Comparison of ENCODE assay signal across 31 mouse cellular contexts in the genomic region with DNA sequence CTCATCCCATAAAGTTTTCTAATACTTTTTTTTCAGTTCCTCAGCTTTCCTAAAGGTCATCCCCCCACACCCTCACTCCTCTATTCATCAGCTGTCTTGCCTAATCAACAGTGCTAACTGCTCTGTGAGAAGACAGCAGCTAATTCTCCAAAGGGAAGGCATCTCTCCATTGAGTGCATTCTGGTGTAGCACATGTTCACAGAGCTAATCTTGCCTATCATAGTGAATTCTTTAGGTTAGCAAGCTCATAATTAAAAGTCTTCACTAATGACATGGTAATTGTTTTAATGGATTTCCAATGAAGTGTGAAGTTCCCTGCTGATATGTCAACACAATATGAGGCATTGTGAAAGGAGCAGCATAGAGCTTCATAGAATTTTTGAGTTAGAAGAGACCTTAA.
DNase-seq lines count a peak whose midpoint lies in the region; ATAC-seq and TF ChIP-seq lines count a peak whose summit lies in the region.
"Had no signal": no experiment of that assay in that cellular context is flagged by ENCODE, and none has a peak within 500 bp of the region (broad histone marks: within the 10 kb centered on the region; RNA-seq: fewer than 3 reads in every experiment).

No protein-coding gene starts in this region.

- peak; percentile 67; the same call in 1 of the 2 replicates for ATAC-seq in forebrain, embryonic 12.5 days (ENCODE audit: low FRiP score)
- no peak for ATAC-seq in hindbrain, postnatal 0 days
- no peak for ATAC-seq in hindbrain, embryonic 13.5 days (ENCODE audit: low FRiP score)
- peak; percentile 57; the same call in 1 of the 2 replicates for ATAC-seq in embryonic facial prominence, embryonic 14.5 days (ENCODE audit: low read depth)
- ATAC-seq: activated CD4-positive, CD25-positive, alpha-beta regulatory T cell, adult 4 months; lung, postnatal 0 days had no signal

- H3K9me3 ChIP-seq in forebrain, embryonic 12.5 days = no peaks in the 10 kb centered on the region
- no peaks in the 10 kb centered on the region for H3K9me3 ChIP-seq in forebrain, embryonic 10.5 days
- no peaks in the 10 kb centered on the region for H3K9me3 ChIP-seq in hindbrain, postnatal 0 days (ENCODE audit: low read length)
- no peaks in the 10 kb centered on the region for H3K9me3 ChIP-seq in hindbrain, embryonic 13.5 days
- H3K9me3 ChIP-seq in embryonic facial prominence, embryonic 14.5 days (ENCODE audit: control insufficient read depth, low read length) = no peaks in the 10 kb centered on the region
- H3K9me3 ChIP-seq: embryonic facial prominence, embryonic 12.5 days; hindbrain, embryonic 10.5 days; limb, embryonic 10.5 days; limb, embryonic 15.5 days; liver, embryonic 13.5 days; megakaryocyte, embryonic 14.5 days; midbrain, embryonic 12.5 days had no signal

- H3K4me3 ChIP-seq in forebrain, embryonic 12.5 days (replicated peaks) = no peak overlapping the region
- H3K4me3 ChIP-seq in forebrain, embryonic 10.5 days = no peak overlapping the region
- H3K4me3 ChIP-seq in hindbrain, postnatal 0 days (ENCODE audit: low read length) = no peak overlapping the region
- H3K4me3 ChIP-seq in hindbrain, embryonic 13.5 days = no peak overlapping the region
- no peak overlapping the region for H3K4me3 ChIP-seq in embryonic facial prominence, embryonic 14.5 days (ENCODE audit: low read depth, low read length)
- H3K4me3 ChIP-seq: embryonic facial prominence, embryonic 12.5 days; hindbrain, embryonic 10.5 days; layer of hippocampus, adult 2 months; limb, embryonic 10.5 days; limb, embryonic 15.5 days; liver, embryonic 13.5 days; megakaryocyte, embryonic 14.5 days; midbrain, embryonic 12.5 days had no signal

- intact Hi-C loops in left cerebral cortex, postnatal 36 days (cut with DNase I) = no loop called here

- no peaks in the 10 kb centered on the region for H3K27me3 ChIP-seq in forebrain, embryonic 12.5 days
- H3K27me3 ChIP-seq in forebrain, embryonic 10.5 days (ENCODE audit: poor library complexity, severe bottlenecking) = no peaks in the 10 kb centered on the region
- H3K27me3 ChIP-seq in hindbrain, postnatal 0 days (ENCODE audit: insufficient read depth, low read length) = no peaks in the 10 kb centered on the region
- no peaks in the 10 kb centered on the region for H3K27me3 ChIP-seq in hindbrain, embryonic 13.5 days
- H3K27me3 ChIP-seq in embryonic facial prominence, embryonic 14.5 days (replicated peaks; ENCODE audit: control insufficient read depth, insufficient read depth, low read length) = no peaks in the 10 kb centered on the region
- H3K27me3 ChIP-seq: embryonic facial prominence, embryonic 12.5 days; limb, embryonic 15.5 days; liver, embryonic 13.5 days; megakaryocyte, embryonic 14.5 days; midbrain, embryonic 12.5 days had no signal

- no peak overlapping the region for H3K4me2 ChIP-seq in forebrain, embryonic 12.5 days
- no peak overlapping the region for H3K4me2 ChIP-seq in hindbrain, postnatal 0 days (ENCODE audit: low read depth, low read length)
- no peak overlapping the region for H3K4me2 ChIP-seq in hindbrain, embryonic 13.5 days
- H3K4me2 ChIP-seq in embryonic facial prominence, embryonic 14.5 days (ENCODE audit: low read depth, low read length) = no peak overlapping the region
- H3K4me2 ChIP-seq: embryonic facial prominence, embryonic 12.5 days; limb, embryonic 15.5 days; liver, embryonic 13.5 days; midbrain, embryonic 12.5 days had no signal

- H3K4me1 ChIP-seq in forebrain, embryonic 12.5 days = peaks cover 2% of the 10 kb centered on the region; the same call in 1 of the 2 replicates
- peaks cover 11% of the 10 kb centered on the region for H3K4me1 ChIP-seq in forebrain, embryonic 10.5 days
- H3K4me1 ChIP-seq in hindbrain, postnatal 0 days (ENCODE audit: insufficient read depth, low read length) = no peaks in the 10 kb centered on the region
- H3K4me1 ChIP-seq in hindbrain, embryonic 13.5 days (replicated peaks) = no peaks in the 10 kb centered on the region
- H3K4me1 ChIP-seq in embryonic facial prominence, embryonic 14.5 days (ENCODE audit: control insufficient read depth, insufficient read depth, low read length) = no peaks in the 10 kb centered on the region
- H3K4me1 ChIP-seq: embryonic facial prominence, embryonic 12.5 days; hindbrain, embryonic 10.5 days; limb, embryonic 10.5 days; limb, embryonic 15.5 days; liver, embryonic 13.5 days; megakaryocyte, embryonic 14.5 days; midbrain, embryonic 12.5 days had no signal

- no peak for DNase-seq in forebrain, embryonic 10.5 days (ENCODE audit: extremely low spot score, low spot score)
- peak; percentile 7 for DNase-seq in hindbrain, postnatal 0 days (ENCODE audit: low spot score)
- peak; percentile 47 for DNase-seq in embryonic facial prominence, embryonic 14.5 days (ENCODE audit: low spot score)
- no peak for DNase-seq in left cerebral cortex, postnatal 36 days (ENCODE audit: low spot score in 2 of 2)
- no peak for DNase-seq in cerebellum, postnatal 25 days
- DNase-seq: adrenal gland, adult 2 months; adrenal gland, postnatal 36 days; B cell, adult 2 months; cerebellum, adult 8-10 months; cerebellum, postnatal 36 days; gastrocnemius, postnatal 14 days; heart, postnatal 14 days; kidney, adult 2 months; kidney, postnatal 36 days; liver, embryonic 13.5 days; lung, adult 18-20 months; lung, postnatal 4 days; right cerebral cortex, adult 18-20 months; spleen, adult 18-20 months; thymus, postnatal 14 days had no signal

- no peak overlapping the region for H3K27ac ChIP-seq in forebrain, embryonic 12.5 days
- no peak overlapping the region for H3K27ac ChIP-seq in forebrain, embryonic 10.5 days
- H3K27ac ChIP-seq in hindbrain, postnatal 0 days = no peak overlapping the region
- no peak overlapping the region for H3K27ac ChIP-seq in hindbrain, embryonic 13.5 days
- no peak overlapping the region for H3K27ac ChIP-seq in embryonic facial prominence, embryonic 14.5 days (replicated peaks; ENCODE audit: low read depth, low read length)
- H3K27ac ChIP-seq: embryonic facial prominence, embryonic 12.5 days; hindbrain, embryonic 10.5 days; layer of hippocampus, adult 2 months; limb, embryonic 10.5 days; limb, embryonic 15.5 days; liver, embryonic 13.5 days; midbrain, embryonic 12.5 days had no signal

- no peak overlapping the region for H3K9ac ChIP-seq in forebrain, embryonic 12.5 days
- no peak overlapping the region for H3K9ac ChIP-seq in hindbrain, postnatal 0 days (replicated peaks; ENCODE audit: low read length)
- H3K9ac ChIP-seq in hindbrain, embryonic 13.5 days = no peak overlapping the region
- no peak overlapping the region for H3K9ac ChIP-seq in embryonic facial prominence, embryonic 14.5 days (ENCODE audit: low read depth, low read length)
- H3K9ac ChIP-seq: embryonic facial prominence, embryonic 12.5 days; limb, embryonic 15.5 days; liver, embryonic 13.5 days; midbrain, embryonic 12.5 days had no signal

- no peaks in the 10 kb centered on the region for H3K36me3 ChIP-seq in forebrain, embryonic 12.5 days (replicated peaks)
- H3K36me3 ChIP-seq in forebrain, embryonic 10.5 days (replicated peaks) = no peaks in the 10 kb centered on the region
- no peaks in the 10 kb centered on the region for H3K36me3 ChIP-seq in hindbrain, postnatal 0 days (ENCODE audit: insufficient read depth, low read length)
- H3K36me3 ChIP-seq in hindbrain, embryonic 13.5 days = no peaks in the 10 kb centered on the region
- no peaks in the 10 kb centered on the region for H3K36me3 ChIP-seq in embryonic facial prominence, embryonic 14.5 days (ENCODE audit: control insufficient read depth, insufficient read depth, low read length)
- H3K36me3 ChIP-seq: embryonic facial prominence, embryonic 12.5 days; hindbrain, embryonic 10.5 days; limb, embryonic 10.5 days; limb, embryonic 15.5 days; liver, embryonic 13.5 days; midbrain, embryonic 12.5 days had no signal

- TF ChIP-seq CTCF in hindbrain, postnatal 0 days (IDR thresholded peaks at IDR 0.05; ENCODE audit: low read depth) = no peak

Comparison
In these comparisons a context has a peak if more than half of its experiments do, and no peak if none do; other contexts are left out.
1. ATAC-seq: peak in forebrain, embryonic 12.5 days (single experiment) and embryonic facial prominence, embryonic 14.5 days (single experiment); none in hindbrain, postnatal 0 days (single experiment) and hindbrain, embryonic 13.5 days (single experiment).
2. DNase-seq: peak in hindbrain, postnatal 0 days (single experiment) and embryonic facial prominence, embryonic 14.5 days (single experiment); none in forebrain, embryonic 10.5 days (single experiment), left cerebral cortex, postnatal 36 days (0 of 2) and cerebellum, postnatal 25 days (0 of 2).